Mouse (Mus musculus): ENCODE results near the gene Sv2a.
"Not testable (repeated sequence)": the region's sequence is repeated elsewhere in the genome, so short reads cannot be mapped to it uniquely, and the experiment has no call there.

Sv2a gene

GRCm38 (mm10) chr3:96174042-96174441 lies 6.9 kb upstream of the Sv2a start:
- DNase-seq (ENCODE audit: low read depth), result not testable (repeated sequence)

- DNase-seq (ENCODE audit: low read depth), result no peak
These were observed 5.7 kb upstream of the Sv2a start for GRCm38 (mm10) chr3:96175251-96175650.

GRCm38 (mm10) chr3:96178427-96178826 lies 2.5 kb upstream of the Sv2a start:
- no peak for DNase-seq (ENCODE audit: low read depth)

GRCm38 (mm10) chr3:96178902-96179301 lies 2.0 kb upstream of the Sv2a start:
- DNase-seq (ENCODE audit: low read depth), result no peak

GRCm38 (mm10) chr3:96179531-96179930 lies 1.4 kb upstream of the Sv2a start:
- DNase-seq (ENCODE audit: low read depth), result no peak

- DNase-seq (ENCODE audit: low read depth), result no peak
These were observed 795 bp downstream of the Sv2a start for GRCm38 (mm10) chr3:96181510-96182381.

- DNase-seq (ENCODE audit: low read depth), result no peak
These were observed 1.4 kb downstream of the Sv2a start for GRCm38 (mm10) chr3:96182382-96182776.

GRCm38 (mm10) chr3:96192977-96193376 lies 12.0 kb downstream of the Sv2a start:
- DNase-seq (ENCODE audit: low read depth), result no peak

GRCm38 (mm10) chr3:96194966-96195365 lies 14.0 kb downstream of the Sv2a start:
- no peak for DNase-seq (ENCODE audit: low read depth)

- no peak for DNase-seq (ENCODE audit: low read depth)
These were observed 14.8 kb downstream of the Sv2a start for GRCm38 (mm10) chr3:96195616-96196313.

- DNase-seq (ENCODE audit: low read depth), result no peak
These were observed 15.6 kb downstream of the Sv2a start for GRCm38 (mm10) chr3:96196437-96197128.

GRCm38 (mm10) chr3:96197129-96197749 lies 16.3 kb downstream of the Sv2a start:
- peak; percentile 81 for DNase-seq (ENCODE audit: low read depth)

GRCm38 (mm10) chr3:96198181-96198580 lies 17.2 kb downstream of the Sv2a start:
- DNase-seq (ENCODE audit: low read depth), result peak; percentile 44

- DNase-seq (ENCODE audit: low read depth), result not testable (repeated sequence)
These were observed 17.8 kb downstream of the Sv2a start for GRCm38 (mm10) chr3:96198601-96199251.

- no peak for DNase-seq (ENCODE audit: low read depth)
These were observed 18.8 kb downstream of the Sv2a start for GRCm38 (mm10) chr3:96199731-96200130.

- DNase-seq (ENCODE audit: low read depth), result no peak
These were observed 26.9 kb downstream of the Sv2a start for GRCm38 (mm10) chr3:96207819-96208218.

- no peak for DNase-seq (ENCODE audit: low read depth)
These were observed 28.3 kb downstream of the Sv2a start for GRCm38 (mm10) chr3:96209242-96209641.

GRCm38 (mm10) chr3:96219191-96219641 lies 38.3 kb downstream of the Sv2a start:
- no peak for DNase-seq (ENCODE audit: low read depth)

- DNase-seq (ENCODE audit: low read depth), result peak; percentile 82
These were observed 38.7 kb downstream of the Sv2a start, which contains the start of the genes Bola1 and Hist2h2ab for GRCm38 (mm10) chr3:96219661-96220130. Gene Bola1 (minus strand): TSS chr3:96219709. Gene Hist2h2ab (plus strand): TSS chr3:96219865.

- not testable (repeated sequence) for DNase-seq (ENCODE audit: low read depth)
These were observed 39.3 kb downstream of the Sv2a start for GRCm38 (mm10) chr3:96220131-96220764.

Data from c-Kit-positive CD71-positive TER-119-negative erythroid progenitor cells, embryonic 14.5 days (primary cell).